ENCODE assay signal across 8 mouse cellular contexts in genomic region chr17:71768173-71768572, GRCm38 (mm10). TPM values are rescaled to one million over a fixed set of nuclear protein-coding genes. Genes with fewer than 3 reads are reported as not detected.
DNase-seq lines count a peak whose midpoint lies in the region; ATAC-seq and TF ChIP-seq lines count a peak whose summit lies in the region.
"Not testable (repeated sequence)": the region's sequence is repeated elsewhere in the genome, so short reads cannot be mapped to it uniquely, and the experiment has no call there.
"Had no signal": no experiment of that assay in that cellular context is flagged by ENCODE, and none has a peak within 500 bp of the region (broad histone marks: within the 10 kb centered on the region; RNA-seq: fewer than 3 reads in every experiment).

Gene Clip4, plus strand, starts transcription at chr17:71768473.

- not testable (repeated sequence) for DNase-seq in adrenal gland, postnatal 36 days; heart, postnatal 0 days (ENCODE audit: low spot score); hindbrain, postnatal 0 days (ENCODE audit: low spot score); left cerebral cortex, postnatal 10 days (ENCODE audit: extremely low spot score in 1 of 2, low spot score in 2 of 2)
- DNase-seq in heart, adult 11 months, result peak; percentile 4

- TF ChIP-seq CTCF in heart, postnatal 0 days (IDR thresholded peaks at IDR 0.05; ENCODE audit: low read depth); hindbrain, postnatal 0 days (IDR thresholded peaks at IDR 0.05; ENCODE audit: low read depth): not testable (repeated sequence)

- H3K36me3 ChIP-seq in forebrain, embryonic 16.5 days (ENCODE audit: control insufficient read depth, insufficient read depth); heart, postnatal 0 days (replicated peaks; ENCODE audit: control insufficient read depth, insufficient read depth, low read length); hindbrain, postnatal 0 days (ENCODE audit: insufficient read depth, low read length); midbrain, embryonic 16.5 days (ENCODE audit: control insufficient read depth, insufficient read depth, low read length): not testable (repeated sequence)

- intact Hi-C loops in left cerebral cortex, postnatal 10 days (cut with DNase I), result not testable (repeated sequence)

- not testable (repeated sequence) for H3K27ac ChIP-seq in forebrain, embryonic 16.5 days (ENCODE audit: low read length); heart, postnatal 0 days (ENCODE audit: low read depth); hindbrain, postnatal 0 days; midbrain, embryonic 16.5 days (ENCODE audit: low read length)

- H3K27me3 ChIP-seq in forebrain, embryonic 16.5 days (replicated peaks; ENCODE audit: control insufficient read depth, insufficient read depth, low read length); heart, postnatal 0 days (ENCODE audit: control insufficient read depth, insufficient read depth, low read length); hindbrain, postnatal 0 days (ENCODE audit: insufficient read depth, low read length); midbrain, embryonic 16.5 days (ENCODE audit: control insufficient read depth, insufficient read depth, low read depth, low read length): not testable (repeated sequence)

- not testable (repeated sequence) for H3K9ac ChIP-seq in forebrain, embryonic 16.5 days (replicated peaks; ENCODE audit: low read depth, low read length); heart, postnatal 0 days (replicated peaks; ENCODE audit: low read depth, low read length); hindbrain, postnatal 0 days (replicated peaks; ENCODE audit: low read length); midbrain, embryonic 16.5 days (ENCODE audit: low read depth, low read length)

- H3K9me3 ChIP-seq in forebrain, embryonic 16.5 days (ENCODE audit: control insufficient read depth, low read length); heart, postnatal 0 days (replicated peaks; ENCODE audit: control insufficient read depth, low read length); hindbrain, postnatal 0 days (ENCODE audit: low read length); midbrain, embryonic 16.5 days (replicated peaks; ENCODE audit: control insufficient read depth, low read length, poor library complexity, severe bottlenecking): not testable (repeated sequence)

- TF ChIP-seq EP300 in heart, postnatal 0 days (IDR thresholded peaks at IDR 0.05; ENCODE audit: low read depth), result not testable (repeated sequence)

- not testable (repeated sequence) for ATAC-seq in forebrain, embryonic 16.5 days; heart, postnatal 0 days (ENCODE audit: insufficient read depth, low read depth); hindbrain, postnatal 0 days; midbrain, embryonic 16.5 days

- not testable (repeated sequence) for H3K4me2 ChIP-seq in forebrain, embryonic 16.5 days (ENCODE audit: low read length); heart, postnatal 0 days (ENCODE audit: low read depth, low read length); hindbrain, postnatal 0 days (ENCODE audit: low read depth, low read length); midbrain, embryonic 16.5 days (ENCODE audit: low read length)

- H3K4me3 ChIP-seq in forebrain, embryonic 16.5 days (replicated peaks; ENCODE audit: low read length); heart, postnatal 0 days (ENCODE audit: low read depth, low read length); hindbrain, postnatal 0 days (ENCODE audit: low read length); midbrain, embryonic 16.5 days (ENCODE audit: low read depth, low read length): not testable (repeated sequence)

- not testable (repeated sequence) for H3K4me1 ChIP-seq in forebrain, embryonic 16.5 days (replicated peaks; ENCODE audit: control insufficient read depth, insufficient read depth, low read length); heart, postnatal 0 days (ENCODE audit: control insufficient read depth, insufficient read depth); hindbrain, postnatal 0 days (ENCODE audit: insufficient read depth, low read length); midbrain, embryonic 16.5 days (ENCODE audit: control insufficient read depth, insufficient read depth, low read length)

- WGBS in forebrain, embryonic 16.5 days, result 87% methylated on average over 1 of the region's 1 CpGs
- 80% methylated on average over 1 of the region's 1 CpGs for WGBS in heart, postnatal 0 days
- WGBS in hindbrain, postnatal 0 days, result 90% methylated on average over 1 of the region's 1 CpGs
- whole genome bisulfite sequencing in midbrain, embryonic 16.5 days, result 75% methylated on average over 1 of the region's 1 CpGs

RNA-seq across cellular contexts. Expression of gene Clip4, which starts in this region (rescaled TPM):
- 10 to 100 TPM; 20.8 to 26.1 TPM for total RNA-seq in adrenal gland, postnatal 36 days (2021)
- polyA plus RNA-seq in forebrain, embryonic 16.5 days (2015; fragmentation: Nextera tagmentation; extraction: Ambion mirVana), result 10.8 and 10.9 TPM in 2 replicates
- total RNA-seq in heart, postnatal 0 days (2014; rRNA removed; ENCODE audit: low replicate concordance), result 34.3 and 49.9 TPM in 2 replicates
- polyA plus RNA-seq in heart, postnatal 0 days (2015; fragmentation: Nextera tagmentation; extraction: Ambion mirVana), result 43.4 and 51.2 TPM in 2 replicates
- 10.1 and 12.5 TPM in 2 replicates for total RNA-seq in hindbrain, postnatal 0 days (2014; rRNA removed)
- 15.8 and 18.9 TPM in 2 replicates for polyA plus RNA-seq in hindbrain, postnatal 0 days (2015; fragmentation: Nextera tagmentation; extraction: Ambion mirVana)
- 10 to 100 TPM; 51.6 to 55.4 TPM for total RNA-seq in left cerebral cortex, postnatal 10 days (2021)
- 13.1 and 14.7 TPM in 2 replicates for polyA plus RNA-seq in midbrain, embryonic 16.5 days (2015; fragmentation: Nextera tagmentation; extraction: Ambion mirVana)
- polyA plus RNA-seq: CD4-positive, CD25-positive, alpha-beta regulatory T cell, adult 4 months had no signal
